Mouse (Mus musculus): ENCODE measurements around the gene Foxn1. TPM values are rescaled to one million over a fixed set of nuclear protein-coding genes. Genes with fewer than 3 reads are reported as not detected.

Gene Foxn1
- polyA plus RNA-seq (2016; fragmentation: Nextera tagmentation; extraction: Ambion mirVana): not detected in 2 replicates

- no peak within 1 kb of the TSS for H3K27ac ChIP-seq (replicated peaks)
- H3K4me3 ChIP-seq: no peak within 1 kb of the TSS
- H3K4me1 ChIP-seq: peaks cover 6% of the 10 kb centered on the region; the same call in 1 of the 2 replicates
- WGBS: 80% methylated on average over 14 of the region's 14 CpGs
- no peaks in the 10 kb centered on the region for H3K9me3 ChIP-seq (replicated peaks)
- DNase-seq (ENCODE audit: low spot score): no peak
- H3K27me3 ChIP-seq (ENCODE audit: low read depth, poor library complexity, severe bottlenecking): no peaks in the 10 kb centered on the region
- no peaks in the 10 kb centered on the region for H3K36me3 ChIP-seq
These were observed at the start of gene Foxn1 for GRCm38 (mm10) chr11:78386508-78387043. Foxn1 (minus strand) TSS chr11:78386558.

DNA sequence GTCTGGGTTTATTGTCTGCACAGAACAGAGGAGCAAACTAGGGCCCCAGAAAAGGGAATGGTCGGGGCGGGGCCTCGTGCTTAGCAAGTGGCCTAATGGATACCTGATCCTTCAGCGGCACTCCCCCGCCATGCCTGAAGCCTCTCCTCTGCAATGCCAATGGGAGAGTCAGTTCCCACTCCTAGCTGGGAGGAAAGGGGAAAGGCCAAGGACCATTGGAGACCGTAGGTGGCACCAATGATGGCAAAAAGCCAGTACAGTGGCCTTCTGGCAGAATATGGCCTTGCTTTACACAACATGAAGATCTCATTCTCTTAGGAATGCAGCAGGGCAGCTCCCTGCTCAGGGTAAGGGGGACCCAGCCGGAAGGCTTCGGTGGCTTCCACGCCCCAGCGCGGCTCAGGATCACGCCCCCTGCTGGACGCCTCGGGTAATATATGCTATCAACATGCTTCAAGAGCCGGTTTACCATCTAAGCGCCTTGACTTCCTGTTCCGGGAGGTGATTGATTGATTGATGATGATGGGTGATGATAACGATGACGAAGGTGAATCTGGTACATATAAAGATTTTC is 49.5 kb upstream of the Foxn1 start:
- Histone ChIP-seq H3K36me3 (no peaks in the 10 kb centered on the region), H3K4me3 (peak overlapping the region; percentile 31), H3K9me3 (replicated peaks) (no peaks in the 10 kb centered on the region), H3K27me3 (ENCODE audit: low read depth, poor library complexity, severe bottlenecking) (no peaks in the 10 kb centered on the region), H3K4me1 (peaks cover 10% of the 10 kb centered on the region), H3K27ac (replicated peaks) (peak overlapping the region; percentile 70)
- peak; percentile 77 for DNase-seq (ENCODE audit: low spot score)
- WGBS: 8% methylated on average over 19 of the region's 19 CpGs

DNA sequence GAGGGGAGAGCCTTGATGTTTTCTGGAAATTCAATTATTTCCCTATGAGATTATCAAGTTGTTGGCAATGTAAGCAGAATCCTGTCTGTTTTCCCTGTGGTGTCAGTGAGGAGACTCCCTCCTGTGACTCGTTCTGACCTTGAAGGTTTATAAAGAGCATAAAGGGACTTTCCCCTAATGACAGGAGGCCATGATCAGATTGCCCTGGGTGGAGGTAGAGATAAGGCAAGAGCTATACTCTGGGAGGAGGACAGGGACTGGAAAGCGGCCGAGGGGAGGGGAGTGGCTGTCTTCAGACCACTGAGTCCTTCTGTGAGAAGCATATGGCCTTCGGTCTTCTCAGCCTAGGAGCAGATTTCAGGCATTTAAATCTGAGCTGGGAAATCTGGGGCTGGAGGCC is 47.7 kb upstream of the Foxn1 start:
- H3K9me3 ChIP-seq (replicated peaks): no peaks in the 10 kb centered on the region
- no peaks in the 10 kb centered on the region for H3K27me3 ChIP-seq (ENCODE audit: low read depth, poor library complexity, severe bottlenecking)
- no peaks in the 10 kb centered on the region for H3K36me3 ChIP-seq
- H3K27ac ChIP-seq (replicated peaks): no peak overlapping the region
- H3K4me1 ChIP-seq: peaks cover 10% of the 10 kb centered on the region
- DNase-seq (ENCODE audit: low spot score): no peak
- H3K4me3 ChIP-seq: no peak overlapping the region
- WGBS: 77% methylated on average over 4 of the region's 4 CpGs

DNA sequence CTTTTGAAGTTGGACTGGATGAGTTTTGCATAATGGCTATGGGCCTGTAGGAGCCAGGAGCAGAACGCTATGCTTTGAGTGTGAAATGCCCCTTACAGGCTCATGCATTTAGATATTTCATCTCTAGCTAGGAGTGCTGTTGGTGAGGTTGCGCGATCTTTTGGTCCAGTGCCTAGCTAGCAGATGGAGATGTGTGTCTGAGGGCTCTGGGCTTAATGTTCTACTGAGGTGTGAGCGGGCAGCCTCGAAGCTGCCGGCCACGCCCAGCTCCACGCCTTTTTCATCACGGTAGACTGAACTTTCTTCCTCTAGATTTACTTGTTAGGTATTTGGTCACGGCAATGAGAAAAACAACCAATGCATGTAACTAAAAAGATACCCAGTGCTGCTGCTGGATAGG is 44.8 kb upstream of the Foxn1 start:
- Histone ChIP-seq H3K4me1 (peaks cover 9% of the 10 kb centered on the region), H3K9me3 (replicated peaks) (no peaks in the 10 kb centered on the region), H3K4me3 (no peak overlapping the region), H3K27me3 (ENCODE audit: low read depth, poor library complexity, severe bottlenecking) (no peaks in the 10 kb centered on the region), H3K36me3 (no peaks in the 10 kb centered on the region), H3K27ac (replicated peaks) (no peak overlapping the region)
- no peak for DNase-seq (ENCODE audit: low spot score)
- WGBS: 93% methylated on average over 10 of the region's 10 CpGs

GRCm38 (mm10) chr11:78430195-78430878 is 44.0 kb upstream of the Foxn1 start:
- Histone ChIP-seq H3K27me3 (ENCODE audit: low read depth, poor library complexity, severe bottlenecking) (no peaks in the 10 kb centered on the region), H3K36me3 (no peaks in the 10 kb centered on the region), H3K27ac (replicated peaks) (no peak overlapping the region), H3K4me3 (no peak overlapping the region), H3K4me1 (peaks cover under 1% of the 10 kb centered on the region), H3K9me3 (replicated peaks) (no peaks in the 10 kb centered on the region)
- DNase-seq (ENCODE audit: low spot score): no peak
- WGBS: 62% methylated on average over 11 of the region's 11 CpGs

- no peak overlapping the region for H3K4me3 ChIP-seq
- no peaks in the 10 kb centered on the region for H3K9me3 ChIP-seq (replicated peaks)
- no peaks in the 10 kb centered on the region for H3K36me3 ChIP-seq
- no peaks in the 10 kb centered on the region for H3K27me3 ChIP-seq (ENCODE audit: low read depth, poor library complexity, severe bottlenecking)
- no peaks in the 10 kb centered on the region; the same call in 1 of the 2 replicates for H3K4me1 ChIP-seq
- no peak for DNase-seq (ENCODE audit: low spot score)
- no peak overlapping the region for H3K27ac ChIP-seq (replicated peaks)
- 75% methylated on average over 5 of the region's 5 CpGs for WGBS
These were observed 42.0 kb upstream of the Foxn1 start for GRCm38 (mm10) chr11:78428309-78428708.

- WGBS: 95% methylated on average over 6 of the region's 6 CpGs
- no peak for DNase-seq (ENCODE audit: low spot score)
- H3K27me3 ChIP-seq (ENCODE audit: low read depth, poor library complexity, severe bottlenecking): no peaks in the 10 kb centered on the region
These were observed 41.3 kb upstream of the Foxn1 start for GRCm38 (mm10) chr11:78427655-78428054.

DNA sequence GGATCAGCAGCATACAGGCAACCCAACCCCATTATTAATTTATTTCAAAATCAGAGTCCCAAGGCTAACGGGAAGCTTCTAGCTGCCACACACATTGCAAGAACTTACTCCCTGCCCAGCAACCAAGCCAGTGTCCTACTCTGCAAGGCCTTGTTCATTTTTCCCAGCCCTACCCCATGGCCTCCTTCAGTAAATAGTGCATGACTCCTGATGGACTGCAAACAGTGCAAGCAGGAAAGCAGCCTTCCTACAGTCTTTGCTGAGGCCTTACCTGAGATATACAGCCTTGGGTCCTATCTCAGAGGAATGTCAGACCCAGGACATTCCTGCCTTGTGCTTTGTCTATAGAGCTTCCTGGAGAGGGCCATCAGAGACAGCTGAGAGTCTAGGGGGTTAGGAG is 39.2 kb upstream of the Foxn1 start:
- H3K4me1 ChIP-seq: peaks cover 6% of the 10 kb centered on the region; the same call in 1 of the 2 replicates

More at GRCm38 (mm10) chr11:78427655-78428054, 41.3 kb upstream of the Foxn1 start:
- no peaks in the 10 kb centered on the region for H3K36me3 ChIP-seq
- H3K9me3 ChIP-seq (replicated peaks): no peaks in the 10 kb centered on the region
- H3K27ac ChIP-seq (replicated peaks): no peak overlapping the region
- no peak overlapping the region for H3K4me3 ChIP-seq
- H3K4me1 ChIP-seq: no peaks in the 10 kb centered on the region; the same call in 1 of the 2 replicates

DNA sequence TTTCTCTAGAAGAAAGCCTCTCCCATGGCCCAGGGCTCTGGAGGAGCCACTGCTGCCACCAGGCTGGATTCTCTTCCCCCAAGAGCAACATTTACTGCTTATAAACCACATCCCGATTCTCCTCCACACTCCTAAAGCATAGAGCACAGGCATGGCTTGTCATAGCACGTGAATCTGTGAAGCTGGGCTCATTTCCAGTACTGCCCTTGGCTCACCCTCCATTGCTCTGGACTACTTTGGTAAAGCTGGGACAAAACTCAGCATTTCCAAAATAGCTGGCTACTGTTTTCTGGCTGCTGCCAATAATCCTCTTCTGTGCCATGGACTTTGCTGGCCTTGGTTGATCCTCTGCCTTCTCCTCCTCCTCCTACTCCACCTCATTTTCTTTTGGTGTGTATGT is 38.0 kb upstream of the Foxn1 start:
- peaks cover 6% of the 10 kb centered on the region; the same call in 1 of the 2 replicates for H3K4me1 ChIP-seq
- no peak overlapping the region for H3K4me3 ChIP-seq
- WGBS: 76% methylated on average over 2 of the region's 2 CpGs
- H3K36me3 ChIP-seq: no peaks in the 10 kb centered on the region
- H3K9me3 ChIP-seq (replicated peaks): no peaks in the 10 kb centered on the region
- no peak for DNase-seq (ENCODE audit: low spot score)
- peaks cover 8% of the 10 kb centered on the region for H3K27me3 ChIP-seq (ENCODE audit: low read depth, poor library complexity, severe bottlenecking)
- no peak overlapping the region for H3K27ac ChIP-seq (replicated peaks)

More for the DNA sequence above, 39.2 kb upstream of the Foxn1 start:
- H3K27ac ChIP-seq (replicated peaks): no peak overlapping the region
- peaks cover 8% of the 10 kb centered on the region; the same call in 1 of the 2 replicates for H3K27me3 ChIP-seq (ENCODE audit: low read depth, poor library complexity, severe bottlenecking)
- no peaks in the 10 kb centered on the region for H3K36me3 ChIP-seq
- H3K4me3 ChIP-seq: no peak overlapping the region
- DNase-seq (ENCODE audit: low spot score): no peak
- 96% methylated on average over 1 of the region's 1 CpGs for WGBS
- no peaks in the 10 kb centered on the region for H3K9me3 ChIP-seq (replicated peaks)

DNA sequence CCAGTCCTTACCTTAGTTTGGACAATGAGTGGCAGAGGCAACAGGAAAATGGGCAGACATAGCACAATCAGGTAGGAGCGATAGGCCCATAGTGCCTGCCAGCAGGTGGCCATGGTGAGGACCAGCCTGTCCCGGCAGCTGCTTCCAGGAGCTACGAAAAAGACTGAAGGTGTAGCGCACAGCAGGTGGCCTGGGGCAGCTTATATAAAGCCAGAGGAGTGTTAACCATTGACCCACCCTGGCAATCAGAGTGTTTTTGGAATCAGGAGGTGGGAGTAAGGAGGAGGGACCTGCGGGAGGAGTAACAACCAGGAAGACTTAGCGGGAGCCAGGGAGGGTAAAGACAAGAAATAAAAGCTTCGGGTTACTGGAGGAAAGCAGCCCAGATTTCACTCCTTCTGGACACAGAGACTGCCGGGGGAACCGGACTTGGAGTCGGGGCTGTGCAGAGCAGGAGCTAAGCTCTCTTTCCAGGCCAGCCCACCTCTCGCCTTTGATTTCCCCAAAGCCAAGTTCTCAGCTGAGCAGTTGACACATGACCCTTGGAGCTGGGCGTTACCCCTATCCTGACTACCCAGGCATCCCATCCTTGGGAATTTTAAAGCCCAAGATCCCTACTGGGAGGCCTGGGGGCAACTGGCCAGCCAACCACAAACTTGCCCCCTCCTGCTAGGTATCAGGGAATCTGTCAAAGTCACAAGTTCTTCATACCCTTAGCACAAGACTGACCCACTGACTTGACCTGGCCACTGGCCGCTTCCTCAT is 35.9 kb upstream of the Foxn1 start, which contains the start of gene Slc13a2:
TSS of gene Slc13a2 (minus strand) at position 163 of the 765 bp plus-strand sequence.
- 41% methylated on average over 13 of the region's 13 CpGs for WGBS
- H3K4me1 ChIP-seq: peaks cover 6% of the 10 kb centered on the region; the same call in 1 of the 2 replicates
- no peaks in the 10 kb centered on the region for H3K9me3 ChIP-seq (replicated peaks)
- H3K27me3 ChIP-seq (ENCODE audit: low read depth, poor library complexity, severe bottlenecking): peaks cover 8% of the 10 kb centered on the region
- no peak within 1 kb of the TSS for H3K4me3 ChIP-seq
- H3K27ac ChIP-seq (replicated peaks): no peak within 1 kb of the TSS
- H3K36me3 ChIP-seq: no peaks in the 10 kb centered on the region
- no peak for DNase-seq (ENCODE audit: low spot score)

DNA sequence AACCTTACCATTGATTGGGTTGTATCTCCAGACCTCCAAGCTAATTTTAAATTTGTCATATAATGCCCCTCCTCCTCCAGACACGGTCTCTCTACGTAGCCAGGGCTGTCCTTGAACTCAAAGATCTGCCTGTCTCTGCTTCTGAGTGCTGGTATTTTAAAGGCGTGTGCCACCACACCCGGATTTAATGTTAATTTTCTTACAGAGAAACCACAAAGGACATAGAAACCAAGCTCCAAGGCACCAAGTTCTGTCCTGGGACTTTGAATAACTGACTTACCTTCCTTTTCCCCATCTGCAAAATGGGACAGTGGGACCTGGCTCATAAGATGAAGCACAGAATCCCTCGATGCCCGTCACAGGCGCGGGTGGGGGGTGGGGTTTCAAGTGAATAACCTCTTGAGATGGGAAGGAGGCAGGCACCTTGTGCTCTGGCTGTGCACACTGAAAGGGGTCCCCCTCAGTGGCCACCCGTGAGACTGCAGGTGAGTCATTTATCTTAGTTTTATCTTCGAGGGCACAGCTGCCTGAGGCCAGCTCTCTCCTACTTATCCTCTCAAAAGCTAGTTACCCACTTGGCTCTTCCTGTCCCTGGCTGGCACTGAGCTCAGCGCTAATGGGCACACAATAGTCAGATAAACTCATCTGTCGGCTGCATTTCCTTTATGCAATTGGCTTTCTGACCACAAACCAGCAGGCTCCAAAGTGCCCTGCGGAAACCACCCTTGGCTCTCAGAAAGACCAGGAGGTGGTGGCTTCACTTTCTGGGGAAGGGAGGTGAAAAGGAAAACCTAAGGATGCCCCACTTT is 35.0 kb upstream of the Foxn1 start:
- WGBS: 70% methylated on average over 13 of the region's 13 CpGs
- no peaks in the 10 kb centered on the region for H3K9me3 ChIP-seq (replicated peaks)
- no peak overlapping the region for H3K27ac ChIP-seq (replicated peaks)
- H3K36me3 ChIP-seq: no peaks in the 10 kb centered on the region
- H3K27me3 ChIP-seq (ENCODE audit: low read depth, poor library complexity, severe bottlenecking): peaks cover 8% of the 10 kb centered on the region
- H3K4me1 ChIP-seq: peaks cover 6% of the 10 kb centered on the region; the same call in 1 of the 2 replicates
- no peak for DNase-seq (ENCODE audit: low spot score)
- H3K4me3 ChIP-seq: no peak overlapping the region

Measured in midbrain, embryonic 10.5 days (tissue).